9 mouse cellular contexts compared by ENCODE assay signal in the genomic region with DNA sequence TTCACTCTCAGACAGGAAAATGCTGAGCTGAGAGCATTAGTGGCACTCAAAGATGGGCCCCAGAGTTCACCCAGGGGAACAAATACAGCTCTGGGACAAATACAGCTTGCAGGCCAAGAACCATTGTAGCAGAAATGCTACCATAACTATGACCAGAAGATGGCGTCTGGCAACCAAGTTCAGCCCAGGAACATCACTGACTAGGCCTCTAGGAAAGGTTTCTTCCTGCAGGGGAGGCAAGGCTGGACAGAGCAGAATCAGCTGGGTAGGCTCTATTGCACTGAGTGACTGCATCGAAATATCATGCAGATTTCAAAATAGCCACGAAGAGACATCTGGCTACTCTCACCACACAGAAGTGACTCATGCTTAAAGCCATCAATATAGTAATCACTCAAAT. TPM values are rescaled to one million over a fixed set of nuclear protein-coding genes. Genes with fewer than 3 reads are reported as not detected.
DNase-seq lines count a peak whose midpoint lies in the region; ATAC-seq and TF ChIP-seq lines count a peak whose summit lies in the region.
"Had no signal": no experiment of that assay in that cellular context is flagged by ENCODE, and none has a peak within 500 bp of the region (broad histone marks: within the 10 kb centered on the region; RNA-seq: fewer than 3 reads in every experiment).

No protein-coding gene starts in this region.

- peak; percentile 58 for DNase-seq in adrenal gland, adult 2 months
- peak; percentile 62 for DNase-seq in embryo, embryonic 11.5 days (ENCODE audit: low read depth, low spot score)
- peak; percentile 85 for DNase-seq in heart, embryonic 10.5 days (ENCODE audit: low spot score)
- DNase-seq in kidney, postnatal 36 days: peak; percentile 75 to 76
- DNase-seq in lung, postnatal 0 days (ENCODE audit: low spot score): peak; percentile 91
- DNase-seq in retina, postnatal 7 days (ENCODE audit: low read depth, low spot score): peak; percentile 45

- H3K27ac ChIP-seq in heart, embryonic 10.5 days: no peak overlapping the region
- H3K27ac ChIP-seq in lung, postnatal 0 days (ENCODE audit: low read length): no peak overlapping the region
- H3K27ac ChIP-seq: limb, embryonic 15.5 days had no signal

- no peak overlapping the region for H3K9ac ChIP-seq in lung, postnatal 0 days (replicated peaks; ENCODE audit: low read depth)
- H3K9ac ChIP-seq: limb, embryonic 15.5 days had no signal

- H3K36me3 ChIP-seq in E14TG2a.4 (ENCODE audit: insufficient read depth, low read length): no peaks in the 10 kb centered on the region
- no peaks in the 10 kb centered on the region for H3K36me3 ChIP-seq in heart, embryonic 10.5 days
- H3K36me3 ChIP-seq in lung, postnatal 0 days (ENCODE audit: insufficient read depth, low read length): no peaks in the 10 kb centered on the region
- H3K36me3 ChIP-seq: limb, embryonic 15.5 days had no signal

- peaks cover 18% of the 10 kb centered on the region for H3K9me3 ChIP-seq in E14TG2a.4 (ENCODE audit: low read length)
- no peaks in the 10 kb centered on the region for H3K9me3 ChIP-seq in heart, embryonic 10.5 days
- no peaks in the 10 kb centered on the region for H3K9me3 ChIP-seq in lung, postnatal 0 days (ENCODE audit: low read length)
- H3K9me3 ChIP-seq: limb, embryonic 15.5 days had no signal

- peaks cover 10% of the 10 kb centered on the region; the same call in 1 of the 2 replicates for H3K27me3 ChIP-seq in E14TG2a.4 (ENCODE audit: insufficient read depth, low read length)
- peaks cover 13% of the 10 kb centered on the region for H3K27me3 ChIP-seq in heart, embryonic 10.5 days (ENCODE audit: insufficient read depth, poor library complexity, severe bottlenecking)
- no peaks in the 10 kb centered on the region for H3K27me3 ChIP-seq in lung, postnatal 0 days (replicated peaks; ENCODE audit: insufficient read depth, low read length)
- H3K27me3 ChIP-seq: limb, embryonic 15.5 days had no signal

- 15% methylated on average over 3 of the region's 3 CpGs for WGBS in heart, embryonic 10.5 days
- WGBS in lung, postnatal 0 days: 9% methylated on average over 3 of the region's 3 CpGs

- no peak for TF ChIP-seq EP300 in lung, postnatal 0 days (IDR thresholded peaks at IDR 0.05)

- peak; percentile 87 for ATAC-seq in lung, postnatal 0 days
- no peak for ATAC-seq in erythroblast, adult 5-6 weeks (replicated peaks; ENCODE audit: low FRiP score, poor library complexity, severe bottlenecking)

- peak; percentile 52 for TF ChIP-seq CTCF in E14TG2a.4 (conservative IDR thresholded peaks at IDR 0.05; ENCODE audit: low read length)
- peak; percentile 91 for TF ChIP-seq CTCF in lung, postnatal 0 days (IDR thresholded peaks at IDR 0.05)

- no peaks in the 10 kb centered on the region for H3K4me1 ChIP-seq in E14TG2a.4 (replicated peaks; ENCODE audit: low read depth, low read length)
- 0 out of 2 replicates have a peak, but pooled peaks cover 6% of the 10 kb centered on the region for H3K4me1 ChIP-seq in heart, embryonic 10.5 days
- no peaks in the 10 kb centered on the region for H3K4me1 ChIP-seq in lung, postnatal 0 days (ENCODE audit: insufficient read depth, low read depth, low read length)
- H3K4me1 ChIP-seq: limb, embryonic 15.5 days had no signal

- H3K4me2 ChIP-seq in lung, postnatal 0 days (replicated peaks; ENCODE audit: low read depth, low read length): no peak overlapping the region
- H3K4me2 ChIP-seq: limb, embryonic 15.5 days had no signal

- no peak overlapping the region for H3K4me3 ChIP-seq in E14TG2a.4 (replicated peaks; ENCODE audit: low read length)
- H3K4me3 ChIP-seq in heart, embryonic 10.5 days: no peak overlapping the region
- no peak overlapping the region for H3K4me3 ChIP-seq in lung, postnatal 0 days (ENCODE audit: low read depth, low read length)
- H3K4me3 ChIP-seq: limb, embryonic 15.5 days had no signal

RNA-seq across cellular contexts. Expression of a gene that starts 8.2 kb away (rescaled TPM):
- total RNA-seq in adrenal gland, adult 2 months (2021): under 1 TPM in 1 of 2 experiments, not detected in 1; 0.12 TPM
- 0.23 and 0.31 TPM in 2 replicates for polyA plus RNA-seq in adrenal gland, adult 2 months (2012; rRNA removed)
- polyA plus RNA-seq in heart, embryonic 10.5 days (2016; fragmentation: Nextera tagmentation; extraction: Ambion mirVana): 1.4 and 12.6 TPM in 2 replicates
- 0.38 and 0.51 TPM in 2 replicates for polyA plus RNA-seq in lung, postnatal 0 days (2015; fragmentation: Nextera tagmentation; extraction: Ambion mirVana)
- not detected in 2 replicates for total RNA-seq in erythroblast, adult 5-6 weeks (2015; ENCODE audit: low replicate concordance)
- total RNA-seq in erythroblast, adult 5-6 weeks (2017; ENCODE audit: low replicate concordance): not detected in 2 replicates

RNA-seq across cellular contexts. Expression of a gene that starts 19.7 kb away (rescaled TPM):
- not detected for total RNA-seq in adrenal gland, adult 2 months (2021)
- polyA plus RNA-seq in adrenal gland, adult 2 months (2012; rRNA removed): 0.07 and 0.08 TPM in 2 replicates
- polyA plus RNA-seq in heart, embryonic 10.5 days (2016; fragmentation: Nextera tagmentation; extraction: Ambion mirVana): 0.05 TPM in 1 of 2 replicates, not detected in the other
- polyA plus RNA-seq in lung, postnatal 0 days (2015; fragmentation: Nextera tagmentation; extraction: Ambion mirVana): not detected in 2 replicates
- total RNA-seq in erythroblast, adult 5-6 weeks (2015; ENCODE audit: low replicate concordance): not detected in 2 replicates
- total RNA-seq in erythroblast, adult 5-6 weeks (2017; ENCODE audit: low replicate concordance): not detected in 2 replicates
- polyA plus RNA-seq: limb, embryonic 15.5 days had no signal
